Mouse (Mus musculus) urinary bladder, adult 2 months (tissue): ENCODE results near the gene Klhdc10. TPM values are rescaled to one million over a fixed set of nuclear protein-coding genes. Genes with fewer than 3 reads are reported as not detected.

Experiments
- DNase-seq: peaks from one replicate; pipeline ENCODE4 v3.0.0; 2022; ENCODE audit warnings: low spot score
- polyA plus RNA-seq: library from polyadenylated mRNA; depleted of rRNA; stranded (reverse); fragments of >200 nt; gene quantifications from 2 replicates; pipeline ENCODE4 v1.2.3, GENCODE M21; 2012; rRNA removed

Gene Klhdc10
- polyA plus RNA-seq, 1 experiment: 23.3 TPM

DNA sequence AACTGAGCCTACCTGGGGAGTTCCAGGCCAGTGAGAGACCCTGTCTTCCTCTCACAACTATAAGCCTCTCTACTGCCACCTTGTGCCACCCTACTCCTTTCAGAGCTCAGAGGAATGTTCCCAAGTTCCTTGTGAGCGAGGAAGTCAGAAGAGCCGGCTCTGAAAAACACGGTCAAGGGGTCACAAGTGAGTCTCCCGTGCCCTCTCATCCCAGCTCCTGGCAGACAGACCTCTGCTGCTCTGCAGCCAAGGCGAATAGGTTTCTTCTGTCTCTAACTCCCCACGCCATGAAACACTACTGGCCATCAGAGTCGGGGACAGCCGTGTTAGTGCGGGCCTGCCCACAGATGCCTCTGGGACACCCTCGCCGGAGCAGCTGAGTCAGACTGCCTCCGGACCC is 67.0 kb downstream of the Klhdc10 start:
- DNase-seq: no peak

DNA sequence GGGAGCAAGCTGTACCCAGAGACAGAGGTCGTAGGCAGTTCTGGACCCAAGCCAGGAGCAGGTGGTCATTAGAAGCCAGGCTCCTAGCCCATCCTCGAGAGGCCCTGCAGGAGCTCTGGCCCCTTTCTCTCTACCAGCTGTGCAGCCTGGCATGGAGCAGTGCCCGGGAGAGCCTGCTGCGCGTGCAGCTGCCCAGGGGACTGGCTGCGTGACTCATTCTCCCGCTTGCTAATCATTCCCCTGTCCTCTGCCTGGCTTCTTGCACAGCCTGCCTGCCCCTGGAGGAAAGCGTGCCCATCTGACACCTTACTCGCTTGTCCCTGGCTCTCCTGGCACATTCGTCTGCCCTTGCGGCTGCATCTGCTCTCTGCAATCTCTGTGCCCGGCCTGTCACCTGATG is 67.7 kb downstream of the Klhdc10 start:
- DNase-seq: no peak

GRCm38 (mm10) chr6:30471706-30472105 is 70.0 kb downstream of the Klhdc10 start:
- no peak for DNase-seq

GRCm38 (mm10) chr6:30476025-30476765 is 74.5 kb downstream of the Klhdc10 start:
- DNase-seq: no peak

DNA sequence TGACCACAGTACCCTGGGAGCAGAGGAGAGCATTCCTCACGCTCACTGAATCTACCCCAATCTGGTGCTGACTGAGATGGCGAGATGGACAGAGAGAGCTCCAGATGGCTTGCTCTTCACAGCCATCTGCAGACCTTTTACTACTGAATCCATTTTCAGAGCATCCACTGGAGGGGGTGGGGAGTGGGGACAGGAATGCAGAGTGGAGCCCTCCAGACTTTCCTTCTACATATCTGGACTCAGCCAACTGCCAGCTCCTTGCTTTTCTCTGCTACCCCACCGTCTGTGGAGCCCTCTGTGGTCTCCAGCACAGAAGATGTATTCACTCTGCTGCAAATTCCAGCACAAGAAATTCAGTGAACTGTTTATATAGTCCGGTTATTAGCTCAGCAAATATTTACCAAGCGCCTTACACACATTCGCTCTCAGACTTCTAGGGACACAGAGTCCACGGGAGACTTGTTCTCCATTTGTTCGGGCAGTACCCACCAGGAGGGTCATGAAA is 75.6 kb downstream of the Klhdc10 start:
- no peak for DNase-seq

DNA sequence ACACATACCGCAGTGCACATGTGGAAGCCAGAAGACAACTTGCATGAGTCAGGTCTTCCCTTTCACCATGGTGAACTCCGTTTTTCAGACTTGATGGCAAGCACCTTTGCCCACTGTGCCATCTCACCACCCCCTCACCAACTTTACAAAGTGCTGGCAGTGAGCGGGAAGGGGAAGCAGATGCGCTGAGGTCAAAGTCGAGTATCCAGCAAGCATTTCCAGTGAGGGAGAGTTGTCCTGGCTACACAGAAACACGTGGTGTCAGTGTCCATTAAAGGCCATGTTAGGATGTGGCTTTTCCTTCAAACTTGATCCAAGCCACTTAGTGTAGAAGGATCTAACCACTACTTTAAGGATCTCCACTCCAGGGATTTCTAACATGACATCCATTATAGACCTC is 76.1 kb downstream of the Klhdc10 start:
- no peak for DNase-seq

DNA sequence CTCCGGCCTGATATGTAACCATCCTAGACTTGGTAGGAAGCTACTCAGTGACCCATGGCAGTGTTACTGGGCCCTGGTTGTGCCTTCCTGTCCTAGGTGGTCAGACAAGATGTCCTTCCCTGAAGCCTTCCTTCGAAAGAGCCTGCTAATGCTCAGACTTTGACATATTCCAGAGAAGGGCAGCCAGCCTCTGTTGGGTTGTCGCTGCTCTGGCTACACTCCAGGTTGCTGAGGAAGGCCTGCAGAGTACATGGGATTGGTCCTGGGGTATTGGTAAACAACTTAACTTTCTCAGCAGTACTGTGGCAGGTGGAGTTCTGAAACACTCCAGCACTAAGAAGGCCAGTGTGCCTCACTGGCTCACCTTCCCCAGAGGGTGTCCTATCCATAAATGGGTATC is 77.8 kb downstream of the Klhdc10 start:
- no peak for DNase-seq

GRCm38 (mm10) chr6:30482908-30483307 is 81.2 kb downstream of the Klhdc10 start:
- no peak for DNase-seq

- DNase-seq: no peak
Observed at GRCm38 (mm10) chr6:30486504-30486903, 84.8 kb downstream of the Klhdc10 start.

DNA sequence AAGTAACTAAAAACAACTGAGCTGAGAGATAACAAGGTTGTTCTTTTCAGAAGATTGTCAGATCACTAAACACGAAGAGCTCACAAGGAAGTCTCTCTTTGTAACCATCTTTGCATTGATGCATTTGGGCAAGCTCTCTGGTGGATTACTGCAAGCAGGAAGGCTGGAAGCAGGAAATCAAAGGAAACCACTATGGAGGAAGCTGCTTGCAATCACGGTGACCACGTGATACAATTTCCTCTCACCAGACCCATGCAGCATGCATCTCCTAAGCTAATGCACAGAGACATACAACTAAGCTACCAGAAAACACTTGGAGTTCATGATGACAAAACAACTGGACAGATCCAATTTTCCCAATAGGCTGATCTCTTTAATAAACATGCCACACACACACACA is 97.4 kb downstream of the Klhdc10 start:
- DNase-seq: no peak

Other genes with a start within 250 kb of the Klhdc10 start
- 94.6 and 103 TPM in 2 replicates for gene Ube2h, start 97.3 kb upstream of the Klhdc10 start, polyA plus RNA-seq
- gene Zc3hc1, start 10.8 kb upstream of the Klhdc10 start, polyA plus RNA-seq: 13.9 and 14.7 TPM in 2 replicates
- gene Tmem209, start 107.9 kb downstream of the Klhdc10 start, polyA plus RNA-seq: 23.8 and 26.2 TPM in 2 replicates
- 0.04 and 0.07 TPM in 2 replicates for gene Ssmem1, start 108.0 kb downstream of the Klhdc10 start, polyA plus RNA-seq
- 0.16 and 0.18 TPM in 2 replicates for gene Cpa2, start 139.7 kb downstream of the Klhdc10 start, polyA plus RNA-seq
- gene Cpa4, start 166.5 kb downstream of the Klhdc10 start, polyA plus RNA-seq: not detected in 2 replicates
- gene Cpa5, start 209.1 kb downstream of the Klhdc10 start, polyA plus RNA-seq: 0.03 TPM in 1 of 2 replicates, not detected in the other
- 0.15 and 0.47 TPM in 2 replicates for gene Cpa1, start 237.3 kb downstream of the Klhdc10 start, polyA plus RNA-seq